Mouse (Mus musculus) intestine, embryonic 14.5 days (tissue): ENCODE measurements around the gene Adamts6. TPM values are rescaled to one million over a fixed set of nuclear protein-coding genes. Genes with fewer than 3 reads are reported as not detected.
A peak's percentile ranks its signal among the peaks of the same experiment; 100 is the strongest.

Source experiments
- ATAC-seq: fragments of 200-750 bp; cut with Nextera tagmentation; replicated peaks from 2 replicates; pipeline ENCODE4 v1.8.0; 2017; ENCODE audit warnings: low read depth, moderate number of reproducible peaks, moderate TSS enrichment, moderate library complexity; ENCODE audit not compliant: low FRiP score, low TSS enrichment
- DNase-seq: peaks from one replicate; pipeline ENCODE4 v3.0.0-alpha.2; 2018; ENCODE audit warnings: low spot score
- H3K27ac ChIP-seq: fragments of 300-500 bp; sonication (generic); 2 replicates; pipeline ENCODE4 v1.5.1; 2014; ENCODE audit warnings: low read depth, mild to moderate bottlenecking, control low read depth
- H3K27me3 ChIP-seq: fragments of 300-500 bp; sonication (generic); replicated peaks from 2 replicates; pipeline ENCODE4 v1.6.1; 2014; ENCODE audit warnings: low read length, control low read depth; ENCODE audit not compliant: control insufficient read depth, insufficient read depth
- H3K36me3 ChIP-seq: fragments of 300-500 bp; sonication (generic); 2 replicates; pipeline ENCODE4 v1.6.1; 2014; ENCODE audit warnings: low read length, control low read depth; ENCODE audit not compliant: control insufficient read depth, insufficient read depth
- H3K4me1 ChIP-seq: fragments of 300-500 bp; sonication (generic); replicated peaks from 2 replicates; pipeline ENCODE4 v1.6.1; 2014; ENCODE audit warnings: low read length, control low read depth, mixed read lengths; ENCODE audit not compliant: control insufficient read depth, insufficient read depth
- H3K4me2 ChIP-seq: fragments of 300-500 bp; sonication (generic); 2 replicates; pipeline ENCODE4 v1.6.1; 2014; ENCODE audit warnings: low read length
- H3K4me3 ChIP-seq: fragments of 300-500 bp; sonication (generic); 2 replicates; pipeline ENCODE4 v1.5.1; 2014; ENCODE audit warnings: low read depth, low read length, control low read depth, mixed read lengths
- H3K9ac ChIP-seq: fragments of 300-500 bp; sonication (generic); 2 replicates; pipeline ENCODE4 v1.6.1; 2014; ENCODE audit warnings: mild to moderate bottlenecking, low read length
- H3K9me3 ChIP-seq: fragments of 300-500 bp; sonication (generic); 2 replicates; pipeline ENCODE4 v1.6.1; 2016; ENCODE audit warnings: low read length, control low read depth; ENCODE audit not compliant: control insufficient read depth
- WGBS: fragments of 180-500 bp; shearing (Covaris S2); extraction: QIAGEN DNeasy Blood & Tissue Kit; methylation state at CpG from one replicate; pipeline ENCODE4 v1.1.7; 2014; 5-methylcytosine and 5-hydroxymethylcytosine counted together
- polyA plus RNA-seq: library from polyadenylated mRNA; unstranded; fragments of >200 nt; fragmentation: Nextera tagmentation; extraction: Ambion mirVana; gene quantifications from 2 replicates; pipeline ENCODE4 v1.2.1, GENCODE M21; 2014

Adamts6 gene
- polyA plus RNA-seq = 4.4 and 4.5 TPM in 2 replicates

GRCm38 (mm10) chr13:104287366-104288225 is at the start of gene Adamts6:
Gene Adamts6 (plus strand): TSS chr13:104287835.
- Histone ChIP-seq H3K9me3 (no peaks in the 10 kb centered on the region), H3K27me3 (no peaks in the 10 kb centered on the region), H3K4me3 (peak within 1 kb of the TSS; percentile 35), H3K27ac (peak within 1 kb of the TSS; percentile 78), H3K9ac (peak within 1 kb of the TSS; percentile 42), H3K36me3 (no peaks in the 10 kb centered on the region), H3K4me1 (no peaks in the 10 kb centered on the region), H3K4me2 (peak within 1 kb of the TSS; percentile 60)
- under 1% methylated on average over 23 of the region's 23 CpGs for whole genome bisulfite sequencing
- DNase-seq = no peak
- no peak for ATAC-seq

- H3K27me3 ChIP-seq = no peaks in the 10 kb centered on the region
- H3K4me1 ChIP-seq = no peaks in the 10 kb centered on the region
- no peak for ATAC-seq
Observed at GRCm38 (mm10) chr13:104258997-104259396, 28.6 kb upstream of the Adamts6 start.

GRCm38 (mm10) chr13:104285031-104285431 is 2.6 kb upstream of the Adamts6 start:
- Histone ChIP-seq H3K9ac (no peak overlapping the region), H3K27me3 (no peaks in the 10 kb centered on the region), H3K4me3 (no peak overlapping the region), H3K9me3 (no peaks in the 10 kb centered on the region), H3K27ac (peak overlapping the region; percentile 69; the same call in 1 of the 2 replicates), H3K4me1 (no peaks in the 10 kb centered on the region), H3K36me3 (no peaks in the 10 kb centered on the region), H3K4me2 (no peak overlapping the region)
- ATAC-seq (no peak), DNase-seq (peak; percentile 51)
- WGBS = 2% methylated on average over 2 of the region's 2 CpGs

More at GRCm38 (mm10) chr13:104258997-104259396, 28.6 kb upstream of the Adamts6 start:
- Histone ChIP-seq H3K4me2 (no peak overlapping the region), H3K4me3 (no peak overlapping the region), H3K27ac (no peak overlapping the region), H3K36me3 (no peaks in the 10 kb centered on the region), H3K9ac (no peak overlapping the region), H3K9me3 (no peaks in the 10 kb centered on the region)
- DNase-seq = no peak
- WGBS = 90% methylated on average over 3 of the region's 3 CpGs

GRCm38 (mm10) chr13:104285737-104286311 is 1.8 kb upstream of the Adamts6 start:
- DNase-seq (peak; percentile 57), ATAC-seq (no peak)
- no peaks in the 10 kb centered on the region for H3K9me3 ChIP-seq
- H3K36me3 ChIP-seq = no peaks in the 10 kb centered on the region
- peak overlapping the region; percentile 35 for H3K4me3 ChIP-seq
- peak overlapping the region; percentile 60 for H3K4me2 ChIP-seq
- no peaks in the 10 kb centered on the region for H3K4me1 ChIP-seq
- peak overlapping the region; percentile 45 for H3K9ac ChIP-seq
- WGBS = 2% methylated on average over 10 of the region's 10 CpGs
- H3K27me3 ChIP-seq = no peaks in the 10 kb centered on the region
- H3K27ac ChIP-seq = peak overlapping the region; percentile 69

- H3K4me2 ChIP-seq = peak overlapping the region; percentile 60
- DNase-seq = no peak
- no peaks in the 10 kb centered on the region for H3K27me3 ChIP-seq
- no peaks in the 10 kb centered on the region for H3K4me1 ChIP-seq
- H3K27ac ChIP-seq = peak overlapping the region; percentile 78; the same call in 1 of the 2 replicates
- ATAC-seq = no peak
- under 1% methylated on average over 4 of the region's 4 CpGs for WGBS
- H3K9me3 ChIP-seq = no peaks in the 10 kb centered on the region
- peak overlapping the region; percentile 35 for H3K4me3 ChIP-seq
- H3K9ac ChIP-seq = peak overlapping the region; percentile 45
- no peaks in the 10 kb centered on the region for H3K36me3 ChIP-seq
Observed at GRCm38 (mm10) chr13:104286336-104286735, 1.3 kb upstream of the Adamts6 start.

- H3K36me3 ChIP-seq = no peaks in the 10 kb centered on the region
- peak overlapping the region; percentile 60 for H3K4me2 ChIP-seq
- H3K9me3 ChIP-seq = no peaks in the 10 kb centered on the region
- H3K4me3 ChIP-seq = peak overlapping the region; percentile 35
- H3K27me3 ChIP-seq = no peaks in the 10 kb centered on the region
- DNase-seq (peak; percentile 90), ATAC-seq (peak; percentile 91)
- no peaks in the 10 kb centered on the region for H3K4me1 ChIP-seq
- 1% methylated on average over 10 of the region's 10 CpGs for WGBS
- H3K27ac ChIP-seq = peak overlapping the region; percentile 78
- peak overlapping the region; percentile 42 for H3K9ac ChIP-seq
Observed at GRCm38 (mm10) chr13:104286897-104287309, 732 bp upstream of the Adamts6 start.

- Histone ChIP-seq H3K36me3 (no peaks in the 10 kb centered on the region), H3K27me3 (no peaks in the 10 kb centered on the region), H3K27ac (peak overlapping the region; percentile 78), H3K4me1 (no peaks in the 10 kb centered on the region), H3K9me3 (no peaks in the 10 kb centered on the region), H3K4me3 (peak overlapping the region; percentile 35), H3K9ac (peak overlapping the region; percentile 42), H3K4me2 (peak overlapping the region; percentile 60)
- ATAC-seq (peak; percentile 72), DNase-seq (peak; percentile 79)
- 2% methylated on average over 7 of the region's 7 CpGs for WGBS
Observed at GRCm38 (mm10) chr13:104288226-104288859, 708 bp downstream of the Adamts6 start.

- Histone ChIP-seq H3K9me3 (no peaks in the 10 kb centered on the region), H3K27me3 (no peaks in the 10 kb centered on the region), H3K9ac (no peak overlapping the region), H3K27ac (no peak overlapping the region), H3K4me1 (no peaks in the 10 kb centered on the region), H3K36me3 (no peaks in the 10 kb centered on the region), H3K4me3 (peak overlapping the region; percentile 35), H3K4me2 (peak overlapping the region; percentile 60)
- ATAC-seq = no peak
- no peak for DNase-seq
Observed at GRCm38 (mm10) chr13:104289176-104289575, 1.5 kb downstream of the Adamts6 start.
